Mouse (Mus musculus): ENCODE data around the gene Vps18.
A peak's percentile ranks its signal among the peaks of the same experiment; 100 is the strongest.

Vps18 gene

GRCm38 (mm10) chr2:119321771-119322586, 33.4 kb downstream of the Vps18 start:
- no peak for DNase-seq (ENCODE audit: low read depth, low spot score)

- DNase-seq (ENCODE audit: low read depth, low spot score) = peak; percentile 27
Observed at GRCm38 (mm10) chr2:119322587-119323300, 34.2 kb downstream of the Vps18 start.

- peak; percentile 16 for DNase-seq (ENCODE audit: low read depth, low spot score)
Observed at GRCm38 (mm10) chr2:119323866-119324575, 35.5 kb downstream of the Vps18 start.

GRCm38 (mm10) chr2:119324576-119325318, 36.2 kb downstream of the Vps18 start:
- peak; percentile 32 for DNase-seq (ENCODE audit: low read depth, low spot score)

GRCm38 (mm10) chr2:119325568-119326143, 37.1 kb downstream of the Vps18 start, which contains the start of gene Dll4:
Gene Dll4, plus strand, starts transcription at chr2:119325784.
- peak; percentile 38 for DNase-seq (ENCODE audit: low read depth, low spot score)

GRCm38 (mm10) chr2:119326161-119327101, 37.9 kb downstream of the Vps18 start:
- DNase-seq (ENCODE audit: low read depth, low spot score) = peak; percentile 46

- DNase-seq (ENCODE audit: low read depth, low spot score) = no peak
Observed at GRCm38 (mm10) chr2:119327102-119327480, 38.6 kb downstream of the Vps18 start.

- DNase-seq (ENCODE audit: low read depth, low spot score) = no peak
Observed at GRCm38 (mm10) chr2:119327942-119328526, 39.5 kb downstream of the Vps18 start.

GRCm38 (mm10) chr2:119328546-119328945, 40.0 kb downstream of the Vps18 start:
- DNase-seq (ENCODE audit: low read depth, low spot score) = no peak

- no peak for DNase-seq (ENCODE audit: low read depth, low spot score)
Observed at GRCm38 (mm10) chr2:119329123-119329817, 40.7 kb downstream of the Vps18 start.

GRCm38 (mm10) chr2:119330795-119331194, 42.3 kb downstream of the Vps18 start:
- no peak for DNase-seq (ENCODE audit: low read depth, low spot score)

- DNase-seq (ENCODE audit: low read depth, low spot score) = no peak
Observed at GRCm38 (mm10) chr2:119332177-119332661, 43.7 kb downstream of the Vps18 start.

GRCm38 (mm10) chr2:119334135-119334534, 45.6 kb downstream of the Vps18 start:
- no peak for DNase-seq (ENCODE audit: low read depth, low spot score)

GRCm38 (mm10) chr2:119334964-119335525, 46.5 kb downstream of the Vps18 start:
- DNase-seq (ENCODE audit: low read depth, low spot score) = no peak

- DNase-seq (ENCODE audit: low read depth, low spot score) = no peak
Observed at GRCm38 (mm10) chr2:119335535-119335934, 47.0 kb downstream of the Vps18 start.

- no peak for DNase-seq (ENCODE audit: low read depth, low spot score)
Observed at GRCm38 (mm10) chr2:119336002-119336401, 47.5 kb downstream of the Vps18 start.

GRCm38 (mm10) chr2:119336470-119336869, 47.9 kb downstream of the Vps18 start:
- DNase-seq (ENCODE audit: low read depth, low spot score) = peak; percentile 16

Data from CD4-positive helper T cell, adult 2 months (primary cell).